Mouse (Mus musculus): ENCODE data around the gene Erg28. TPM values are rescaled to one million over a fixed set of nuclear protein-coding genes. Genes with fewer than 3 reads are reported as not detected.

The Erg28 gene
- polyA plus RNA-seq, 1 experiment = 0.21 TPM

DNA sequence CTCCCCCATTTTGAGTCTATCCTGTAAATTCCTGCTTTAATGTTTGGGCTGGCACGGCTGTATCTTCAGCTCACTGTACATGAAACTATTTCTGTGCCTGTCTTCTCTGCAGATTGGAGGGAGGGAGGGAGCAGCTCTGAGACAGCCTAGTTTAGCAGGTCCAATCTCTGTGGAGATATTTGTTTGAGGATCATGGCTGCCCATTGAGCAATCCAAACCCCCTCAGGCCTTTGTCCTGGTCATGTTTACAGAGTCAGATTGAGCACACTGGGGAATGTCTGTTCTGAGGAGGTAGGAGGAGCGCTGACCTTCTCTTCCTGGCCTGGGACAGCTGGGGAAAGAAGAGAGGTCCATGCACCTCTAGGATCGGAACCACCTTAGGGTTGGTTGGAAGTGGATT lies 58.1 kb downstream of the Erg28 start:
- no peak for TF ChIP-seq TAL1 (IDR thresholded peaks at IDR 0.05; ENCODE audit: low read length)
- no peak for TF ChIP-seq GATA1 (IDR thresholded peaks at IDR 0.05; ENCODE audit: low read length)
- Histone ChIP-seq H3K27me3 (ENCODE audit: control insufficient read depth) (no peaks in the 10 kb centered on the region), H3K9me3 (ENCODE audit: control insufficient read depth, low read length) (no peaks in the 10 kb centered on the region), H3K4me1 (ENCODE audit: control insufficient read depth) (no peaks in the 10 kb centered on the region), H3K36me3 (ENCODE audit: control insufficient read depth) (no peaks in the 10 kb centered on the region), H3K4me3 (replicated peaks) (no peak overlapping the region)

Other genes with a start within 250 kb of the Erg28 start
- 0.07 and 0.10 TPM in 2 replicates for gene Jdp2, start 225.5 kb downstream of the Erg28 start, polyA plus RNA-seq (2012)
- 0.12 TPM in 1 of 2 replicates, not detected in the other for gene Batf, start 137.9 kb downstream of the Erg28 start, polyA plus RNA-seq (2012)
- gene Flvcr2, start 78.0 kb downstream of the Erg28 start, polyA plus RNA-seq (2012) = not detected in 2 replicates
- gene Ttll5, start 109 bp upstream of the Erg28 start, polyA plus RNA-seq (2012) = 0.79 and 1.3 TPM in 2 replicates

Measured in erythroblast, embryonic 14.5 days (primary cell).